Comparison of ENCODE assay signal across 9 mouse cellular contexts in genomic region chr2:25591863-25592262, GRCm38 (mm10). TPM values are rescaled to one million over a fixed set of nuclear protein-coding genes. Genes with fewer than 3 reads are reported as not detected.
A peak's percentile ranks its signal among the peaks of the same experiment; 100 is the strongest.
DNase-seq lines count a peak whose midpoint lies in the region; ATAC-seq lines count a peak whose summit lies in the region.
"Had no signal": no experiment of that assay in that cellular context is flagged by ENCODE, and none has a peak within 500 bp of the region (broad histone marks: within the 10 kb centered on the region; RNA-seq: fewer than 3 reads in every experiment).

No protein-coding gene starts in this region.

- no peak overlapping the region for H3K4me2 ChIP-seq in liver, embryonic 11.5 days
- no peak overlapping the region for H3K4me2 ChIP-seq in hindbrain, embryonic 12.5 days (replicated peaks)
- H3K4me2 ChIP-seq: limb, embryonic 15.5 days had no signal

- no peaks in the 10 kb centered on the region for H3K4me1 ChIP-seq in liver, embryonic 11.5 days (replicated peaks; ENCODE audit: control insufficient read depth, insufficient read depth, low read length)
- no peaks in the 10 kb centered on the region for H3K4me1 ChIP-seq in hindbrain, embryonic 12.5 days
- H3K4me1 ChIP-seq: limb, embryonic 15.5 days had no signal

- DNase-seq in cerebellum, adult 9-10 months = no peak
- DNase-seq in liver = peak; percentile 38
- no peak for DNase-seq in liver, embryonic 11.5 days (ENCODE audit: low spot score)
- DNase-seq in cerebellum, postnatal 10 days = peak; percentile 70 to 74
- DNase-seq in lung, postnatal 36 days = peak; percentile 78
- no peak for DNase-seq in spleen, postnatal 36 days (ENCODE audit: low spot score in 2 of 2)

- no peaks in the 10 kb centered on the region for H3K27me3 ChIP-seq in liver, embryonic 11.5 days (replicated peaks; ENCODE audit: control insufficient read depth, insufficient read depth, low read length)
- H3K27me3 ChIP-seq in hindbrain, embryonic 12.5 days = no peaks in the 10 kb centered on the region
- H3K27me3 ChIP-seq: limb, embryonic 15.5 days had no signal

- H3K9me3 ChIP-seq in liver, embryonic 11.5 days (ENCODE audit: control insufficient read depth, low read length) = no peaks in the 10 kb centered on the region
- H3K9me3 ChIP-seq in hindbrain, embryonic 12.5 days (replicated peaks) = no peaks in the 10 kb centered on the region
- H3K9me3 ChIP-seq: limb, embryonic 15.5 days had no signal

- WGBS in liver, embryonic 11.5 days = 78% methylated on average over 2 of the region's 2 CpGs
- 72% methylated on average over 2 of the region's 2 CpGs for WGBS in hindbrain, embryonic 12.5 days

- ATAC-seq in cerebellum, adult (ENCODE audit: insufficient number of reproducible peaks, low FRiP score, low TSS enrichment) = peak; percentile 40; the same call in 1 of the 2 replicates
- no peak for ATAC-seq in liver, embryonic 11.5 days (replicated peaks; ENCODE audit: low FRiP score)
- no peak for ATAC-seq in hindbrain, embryonic 12.5 days (ENCODE audit: low FRiP score)

- H3K9ac ChIP-seq in liver, embryonic 11.5 days (ENCODE audit: low read depth, low read length) = no peak overlapping the region
- no peak overlapping the region for H3K9ac ChIP-seq in hindbrain, embryonic 12.5 days
- H3K9ac ChIP-seq: limb, embryonic 15.5 days had no signal

- H3K27ac ChIP-seq in liver, embryonic 11.5 days (ENCODE audit: low read depth, low read length) = no peak overlapping the region
- no peak overlapping the region for H3K27ac ChIP-seq in hindbrain, embryonic 12.5 days
- H3K27ac ChIP-seq: limb, embryonic 15.5 days had no signal

- peaks cover 50% of the 10 kb centered on the region for H3K36me3 ChIP-seq in liver, embryonic 11.5 days (ENCODE audit: control insufficient read depth, insufficient read depth, low read length)
- peaks cover 93% of the 10 kb centered on the region for H3K36me3 ChIP-seq in hindbrain, embryonic 12.5 days

- no peak overlapping the region for H3K4me3 ChIP-seq in liver, embryonic 11.5 days (ENCODE audit: low read depth, low read length)
- no peak overlapping the region for H3K4me3 ChIP-seq in hindbrain, embryonic 12.5 days
- H3K4me3 ChIP-seq: limb, embryonic 15.5 days had no signal

RNA-seq across cellular contexts. Expression of gene Ajm1, which starts 10.3 kb away (rescaled TPM):
- polyA plus RNA-seq in liver, embryonic 11.5 days (2014; fragmentation: Nextera tagmentation; extraction: Ambion mirVana) = 0.21 TPM in 1 of 2 replicates, not detected in the other
- polyA plus RNA-seq in hindbrain, embryonic 12.5 days (2016; fragmentation: Nextera tagmentation; extraction: Ambion mirVana) = 2.4 and 3.1 TPM in 2 replicates

RNA-seq across cellular contexts. Expression of gene Rabl6, which starts 16.5 kb away (rescaled TPM):
- polyA plus RNA-seq in liver, embryonic 11.5 days (2014; fragmentation: Nextera tagmentation; extraction: Ambion mirVana) = 59.3 and 67.7 TPM in 2 replicates
- 70.0 and 72.3 TPM in 2 replicates for polyA plus RNA-seq in hindbrain, embryonic 12.5 days (2016; fragmentation: Nextera tagmentation; extraction: Ambion mirVana)

RNA-seq across cellular contexts. Expression of gene Phpt1, which starts 16.8 kb away (rescaled TPM):
- 112 and 116 TPM in 2 replicates for polyA plus RNA-seq in liver, embryonic 11.5 days (2014; fragmentation: Nextera tagmentation; extraction: Ambion mirVana)
- 131 and 162 TPM in 2 replicates for polyA plus RNA-seq in hindbrain, embryonic 12.5 days (2016; fragmentation: Nextera tagmentation; extraction: Ambion mirVana)

RNA-seq across cellular contexts. Expression of gene Mamdc4, which starts 17.2 kb away (rescaled TPM):
- 1.3 and 1.8 TPM in 2 replicates for polyA plus RNA-seq in liver, embryonic 11.5 days (2014; fragmentation: Nextera tagmentation; extraction: Ambion mirVana)
- 4.7 and 6.7 TPM in 2 replicates for polyA plus RNA-seq in hindbrain, embryonic 12.5 days (2016; fragmentation: Nextera tagmentation; extraction: Ambion mirVana)

RNA-seq across cellular contexts. Expression of gene Ccdc183, which starts 25.6 kb away (rescaled TPM):
- 0.08 and 0.12 TPM in 2 replicates for polyA plus RNA-seq in liver, embryonic 11.5 days (2014; fragmentation: Nextera tagmentation; extraction: Ambion mirVana)
- 0.25 and 0.32 TPM in 2 replicates for polyA plus RNA-seq in hindbrain, embryonic 12.5 days (2016; fragmentation: Nextera tagmentation; extraction: Ambion mirVana)

Comparison
In these comparisons a context has a peak if more than half of its experiments do, and no peak if none do; other contexts are left out.
1. DNase-seq: peak in liver (single experiment), cerebellum, postnatal 10 days (2 of 2) and lung, postnatal 36 days (single experiment); none in cerebellum, adult 9-10 months (single experiment), liver, embryonic 11.5 days (single experiment) and spleen, postnatal 36 days (0 of 2).